Mouse (Mus musculus) small intestine, adult 2 months (tissue): ENCODE results near the gene Sema4b.

Experiments used
- CTCF ChIP-seq: fragments of 200-500 bp; IDR thresholded peaks from 2 replicates; pipeline ENCODE4 v1.5.1; 2012; ENCODE audit warnings: low read depth, mild to moderate bottlenecking, control low read depth, inconsistent platforms, low read length, moderate library complexity, mixed read lengths; ENCODE audit not compliant: insufficient replicate concordance, insufficient read length; ENCODE audit errors: extremely low read depth
- POLR2A ChIP-seq: fragments of 200-500 bp; IDR thresholded peaks from 2 replicates; pipeline ENCODE4 v1.6.1; 2012; ENCODE audit warnings: low read depth, mild to moderate bottlenecking, control low read depth, inconsistent platforms, low read length, moderate library complexity

DNA sequence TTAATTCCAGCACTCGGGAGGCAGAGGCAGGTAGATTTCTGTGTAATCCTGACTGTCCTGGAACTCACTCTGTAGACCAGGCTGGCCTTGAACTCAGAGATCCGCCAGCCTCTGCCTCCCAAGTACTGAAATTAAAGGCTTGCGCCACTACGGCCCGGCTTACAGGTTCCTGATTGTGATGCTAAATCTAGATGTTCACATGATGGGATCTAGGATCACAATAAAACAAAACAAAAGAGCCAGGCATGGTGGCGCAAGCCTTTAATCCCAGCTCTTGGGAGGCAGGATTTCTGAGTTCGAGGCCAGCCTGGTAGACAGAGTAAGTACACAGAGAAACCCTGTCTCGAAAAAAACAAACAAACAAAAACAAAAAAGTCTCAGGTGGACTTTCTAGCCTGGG is 33.9 kb upstream of the Sema4b start:
- TF ChIP-seq POLR2A (no peak), CTCF (no peak)
